Mouse (Mus musculus) splenic B cell, adult 2 months (primary cell): ENCODE results near the gene Sgcb.
A peak's percentile ranks its signal among the peaks of the same experiment; 100 is the strongest.

Experiments
- DNase-seq: peaks from one replicate; pipeline ENCODE4 v3.0.0-alpha.2; 2011; ENCODE audit warnings: low read depth, low spot score
- H3K27me3 ChIP-seq: 2 replicates; pipeline ENCODE4 v1.6.1; 2012; ENCODE audit warnings: mild to moderate bottlenecking, low read length, moderate library complexity, mixed read lengths; ENCODE audit not compliant: control insufficient read depth, poor library complexity, insufficient read depth, severe bottlenecking
- H3K36me3 ChIP-seq: 2 replicates; pipeline ENCODE4 v1.6.1; 2012; ENCODE audit warnings: mild to moderate bottlenecking, low read length, moderate library complexity, mixed read lengths; ENCODE audit not compliant: control insufficient read depth, poor library complexity, insufficient read depth, severe bottlenecking

Sgcb gene

DNA sequence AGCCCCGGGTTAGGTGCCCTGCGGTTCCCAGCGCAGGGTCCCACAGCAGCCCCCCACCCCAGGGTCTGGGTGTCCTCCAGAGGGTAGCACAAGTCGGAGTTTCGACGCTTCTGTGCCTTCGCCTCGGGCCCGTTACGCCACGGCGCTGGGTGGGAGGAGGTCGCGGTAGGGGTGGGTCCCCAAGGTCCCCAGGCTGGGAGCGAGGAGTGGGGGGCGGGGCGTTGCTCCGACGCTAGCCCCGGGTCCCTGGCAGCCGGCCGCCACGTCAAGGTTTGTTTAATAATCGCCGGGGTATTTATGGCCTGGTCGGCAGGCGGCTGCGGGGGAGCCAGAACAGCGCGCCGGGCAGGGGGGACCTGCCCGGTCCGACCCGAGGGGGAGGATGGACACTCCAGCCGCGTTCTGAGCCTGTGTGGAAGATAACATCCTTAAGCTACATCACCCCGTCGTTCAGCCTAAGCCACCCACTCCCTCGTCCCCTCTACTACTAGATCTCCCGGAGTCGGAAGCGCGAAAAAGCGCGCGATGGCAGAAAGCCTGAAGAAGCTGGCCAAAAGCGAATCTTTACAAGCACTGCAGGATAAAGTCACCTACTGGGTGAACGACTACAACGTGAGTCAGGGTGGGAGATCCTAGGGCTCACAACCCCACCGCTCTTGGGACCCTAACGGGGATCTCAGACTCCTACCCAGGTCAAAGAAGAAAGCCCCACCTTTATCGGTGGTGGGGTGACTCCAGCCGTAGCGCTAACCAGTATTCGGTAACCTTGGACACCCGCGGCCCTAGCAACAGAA is 3.7 kb upstream of the Sgcb start, which contains the start of gene Spata18:
Gene Spata18, plus strand, starts transcription at position 319 of the 794 bp plus-strand sequence.
- Histone ChIP-seq H3K36me3 (no peaks in the 10 kb centered on the region), H3K27me3 (peaks cover 3% of the 10 kb centered on the region)
- peak; percentile 27 for DNase-seq

DNA sequence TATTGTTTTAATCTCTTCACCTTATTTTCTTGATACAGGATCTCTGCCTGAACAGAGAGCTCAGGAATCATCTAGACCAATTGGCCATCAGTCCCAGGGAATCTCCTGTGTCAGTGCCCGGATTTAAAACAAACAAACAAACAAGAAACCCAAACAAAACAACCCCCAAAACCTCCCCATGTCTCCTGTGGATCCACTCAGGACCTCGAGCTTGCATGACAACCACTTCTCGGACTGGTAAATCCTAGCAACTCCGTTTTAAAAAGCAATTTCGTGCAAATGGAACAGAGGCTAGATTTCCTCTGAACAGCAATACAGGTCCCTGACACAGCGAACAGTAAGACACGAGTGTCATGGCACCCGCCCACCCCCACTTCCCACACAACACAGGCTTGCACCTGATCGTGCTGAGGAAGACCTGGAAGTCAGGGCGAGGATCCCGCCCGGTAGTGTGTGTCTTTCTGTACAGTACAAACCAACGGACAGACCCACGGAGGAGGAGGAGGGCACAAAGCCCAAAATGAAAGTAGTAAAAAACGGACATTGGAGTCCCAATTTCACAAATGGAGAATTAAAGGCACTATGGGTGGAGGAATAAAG is 2.9 kb upstream of the Sgcb start:
- DNase-seq, result peak; percentile 25
- H3K27me3 ChIP-seq, result peaks cover 3% of the 10 kb centered on the region
- H3K36me3 ChIP-seq, result no peaks in the 10 kb centered on the region

DNA sequence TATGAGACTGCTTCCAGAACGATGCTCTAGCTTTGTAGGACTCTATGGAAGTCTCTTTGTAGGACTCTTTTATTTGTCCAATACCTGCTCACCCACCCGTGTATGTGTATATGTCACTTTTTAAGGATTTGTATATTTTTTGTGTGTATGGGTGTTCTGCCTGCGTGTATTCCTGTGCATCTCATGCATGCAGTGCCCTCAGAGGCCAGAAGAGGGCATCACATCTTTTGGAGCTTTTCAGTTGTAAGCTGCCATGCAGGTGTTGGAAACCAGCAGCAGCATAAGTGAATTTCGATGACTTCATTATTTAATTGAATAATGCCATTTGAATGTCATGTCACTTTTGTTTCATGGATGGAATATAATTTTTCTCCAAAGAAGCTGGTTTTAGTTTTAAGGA is 5.5 kb downstream of the Sgcb start:
- Histone ChIP-seq H3K36me3 (peaks cover 3% of the 10 kb centered on the region; the same call in 1 of the 2 replicates), H3K27me3 (no peaks in the 10 kb centered on the region)
- peak; percentile 60 for DNase-seq

DNA sequence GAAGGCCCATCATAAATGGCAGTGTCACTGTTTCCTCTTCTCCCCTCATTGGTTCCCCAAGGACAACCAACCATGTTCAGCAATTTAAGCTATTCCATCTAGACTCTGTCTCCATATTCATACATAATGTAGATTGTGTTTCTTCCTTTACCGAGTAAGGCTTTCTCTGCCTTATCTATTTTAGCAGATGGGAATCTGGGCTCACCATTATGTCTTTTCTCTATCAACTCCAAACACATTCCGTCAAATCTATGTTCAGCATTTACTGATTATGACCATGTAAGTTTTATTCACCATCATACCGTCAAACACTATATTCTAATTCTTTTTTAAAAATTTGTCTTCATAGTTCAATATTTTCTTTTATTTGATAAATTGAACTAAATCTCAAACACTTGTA is 6.5 kb downstream of the Sgcb start:
- H3K27me3 ChIP-seq, result no peaks in the 10 kb centered on the region
- no peak for DNase-seq
- H3K36me3 ChIP-seq, result peaks cover 5% of the 10 kb centered on the region; the same call in 1 of the 2 replicates

DNA sequence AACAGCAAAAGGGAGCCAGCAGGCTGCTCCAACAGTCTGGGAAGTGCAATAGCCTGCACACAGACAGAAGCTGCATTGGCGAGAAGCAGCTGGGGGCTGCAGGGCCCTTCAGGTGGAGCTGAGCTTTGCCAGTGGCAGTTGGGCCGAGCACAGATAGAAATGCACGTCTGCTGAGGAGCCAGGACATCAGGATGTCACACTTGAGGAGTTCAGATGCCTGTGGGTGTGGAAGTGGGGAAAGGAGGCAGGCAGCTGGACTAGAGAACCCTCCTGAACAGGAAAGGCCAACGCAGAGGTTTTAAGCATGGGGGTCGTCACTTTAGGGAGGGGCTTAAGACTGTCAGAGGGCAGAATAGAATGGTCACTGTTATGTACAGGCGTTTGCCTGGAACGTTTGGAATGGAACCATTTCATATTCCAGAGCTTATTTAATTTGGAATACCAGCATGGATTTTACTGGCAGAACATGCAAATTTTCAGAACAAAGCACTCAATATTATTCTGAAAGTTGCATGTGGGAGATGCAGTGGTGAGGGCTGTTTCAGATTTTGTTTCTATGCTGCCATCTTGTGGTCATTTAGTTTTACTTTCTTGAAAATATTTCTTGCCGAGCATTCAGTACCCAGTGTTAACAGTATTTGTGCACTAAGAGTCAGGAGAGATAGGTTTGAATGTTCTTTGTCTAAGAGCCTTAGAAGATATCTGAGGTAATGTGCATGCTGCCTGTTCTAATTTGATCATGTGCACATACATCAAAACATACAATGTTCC is 10.1 kb downstream of the Sgcb start:
- peak; percentile 53 for DNase-seq
- Histone ChIP-seq H3K27me3 (no peaks in the 10 kb centered on the region), H3K36me3 (peaks cover 6% of the 10 kb centered on the region; the same call in 1 of the 2 replicates)

DNA sequence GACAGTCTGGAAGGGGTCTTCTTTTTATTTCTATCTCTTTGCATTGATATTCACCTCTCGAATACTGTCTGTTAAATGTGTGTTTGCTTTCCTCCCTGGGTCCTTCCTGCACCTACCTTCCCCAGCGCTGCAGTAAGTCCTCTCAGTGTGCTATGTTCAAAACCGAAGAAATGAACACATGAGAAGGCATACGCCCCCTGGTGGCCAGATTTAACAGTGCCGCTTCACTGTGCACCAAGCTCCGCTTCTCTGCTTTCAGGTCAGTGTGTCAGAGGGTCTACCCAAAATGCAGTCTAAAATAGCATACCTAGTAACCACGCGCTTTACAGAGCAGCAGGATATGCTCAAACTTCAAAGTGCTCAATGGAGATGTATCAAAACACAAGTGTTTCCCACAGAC is 14.4 kb downstream of the Sgcb start:
- Histone ChIP-seq H3K27me3 (no peaks in the 10 kb centered on the region), H3K36me3 (0 out of 2 replicates have a peak, but pooled peaks cover 3% of the 10 kb centered on the region)
- peak; percentile 70 for DNase-seq

DNA sequence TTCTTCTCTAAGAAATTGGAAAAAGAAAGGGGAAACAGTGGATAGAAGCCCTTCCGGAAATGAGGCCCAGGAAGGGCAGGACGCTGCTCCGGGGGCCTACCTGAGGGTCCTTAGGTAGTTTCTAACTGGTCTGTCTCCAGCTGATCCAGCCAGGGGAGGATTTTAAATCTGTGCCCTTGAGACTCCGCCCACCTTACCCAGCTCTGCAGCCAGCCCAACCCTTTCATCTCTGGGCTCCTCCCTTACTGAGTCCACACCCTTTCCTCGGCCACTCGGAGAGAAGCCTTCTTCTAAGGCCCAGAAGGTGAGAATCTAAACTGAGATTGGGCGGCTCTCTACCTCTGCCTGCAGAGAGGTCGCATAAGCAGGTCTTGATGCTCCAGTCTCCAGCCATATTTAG is 15.3 kb downstream of the Sgcb start, which contains the start of gene Lrrc66:
Gene Lrrc66, minus strand, starts transcription at position 236 of the 400 bp plus-strand sequence.
- no peaks in the 10 kb centered on the region for H3K27me3 ChIP-seq
- DNase-seq, result no peak
- 0 out of 2 replicates have a peak, but pooled peaks cover 3% of the 10 kb centered on the region for H3K36me3 ChIP-seq

DNA sequence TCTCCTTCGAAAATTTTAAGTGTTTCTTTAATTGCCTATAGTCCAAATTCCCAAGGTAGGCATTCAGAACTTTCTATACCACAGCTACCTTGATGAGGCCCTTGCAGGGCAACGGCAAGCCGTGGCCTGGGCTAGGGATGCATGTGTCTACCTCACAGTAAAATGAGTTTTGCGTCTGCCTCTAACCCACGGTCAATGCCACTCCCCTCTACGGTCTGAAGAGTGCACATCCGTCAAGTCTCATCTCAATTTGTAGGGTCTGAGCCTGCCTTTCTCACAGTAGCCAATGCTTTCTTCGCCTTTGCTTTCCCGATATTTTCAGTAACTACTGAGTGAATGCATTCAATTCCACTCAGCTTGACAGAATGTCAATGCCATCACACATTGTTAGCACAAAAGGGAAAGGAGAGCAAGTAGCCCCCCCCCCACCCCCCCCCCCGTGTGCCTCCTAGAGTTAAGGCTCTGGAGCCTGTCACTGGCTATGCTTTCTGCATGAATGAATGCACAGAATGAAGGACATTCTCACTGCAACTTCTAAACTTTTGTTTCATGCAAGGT is 16.5 kb downstream of the Sgcb start:
- no peak for DNase-seq
- H3K36me3 ChIP-seq, result 0 out of 2 replicates have a peak, but pooled peaks cover 1% of the 10 kb centered on the region

DNA sequence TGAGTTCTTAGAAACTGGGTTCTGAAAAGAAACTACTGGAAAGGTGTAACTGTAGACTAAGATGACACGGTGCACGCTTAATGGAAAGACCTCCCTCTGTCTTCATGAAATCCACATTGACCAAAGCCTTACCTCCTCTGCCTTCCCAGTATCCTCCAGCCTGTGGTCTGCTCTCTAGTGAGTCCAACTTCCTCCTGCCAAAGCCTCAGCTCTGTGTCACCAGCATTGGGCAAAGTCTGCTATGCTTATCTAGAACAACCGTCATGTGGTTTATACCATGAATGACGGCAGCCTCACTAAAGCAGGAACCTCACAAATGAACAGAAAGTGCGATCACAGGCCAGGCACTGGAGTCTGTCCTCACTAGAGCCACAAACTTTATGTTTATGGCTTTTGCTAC is 17.4 kb downstream of the Sgcb start:
- H3K27me3 ChIP-seq, result no peaks in the 10 kb centered on the region
- no peak for DNase-seq
- no peaks in the 10 kb centered on the region for H3K36me3 ChIP-seq

More for the DNA sequence above, 16.5 kb downstream of the Sgcb start:
- H3K27me3 ChIP-seq, result no peaks in the 10 kb centered on the region

DNA sequence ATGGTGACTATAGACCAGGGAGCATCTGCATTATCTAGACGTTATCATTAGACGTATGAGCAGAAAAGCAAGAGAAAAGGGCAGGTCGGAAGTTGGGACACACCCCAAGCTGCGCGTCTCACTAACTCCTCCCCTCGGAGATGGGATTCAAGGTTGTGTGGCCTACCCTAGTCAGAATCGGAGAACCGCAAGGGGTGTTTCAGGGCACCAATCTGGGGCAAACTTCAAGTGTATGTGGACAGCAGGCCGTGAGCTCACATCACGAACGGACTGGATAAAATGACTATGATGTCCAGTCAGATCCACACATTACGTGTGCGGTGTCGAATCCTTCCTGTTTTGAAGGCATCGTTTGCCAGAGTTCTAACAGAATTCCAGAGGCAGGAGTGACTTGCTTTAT is 19.6 kb downstream of the Sgcb start:
- DNase-seq, result no peak
- H3K27me3 ChIP-seq, result no peaks in the 10 kb centered on the region
- no peaks in the 10 kb centered on the region for H3K36me3 ChIP-seq

DNA sequence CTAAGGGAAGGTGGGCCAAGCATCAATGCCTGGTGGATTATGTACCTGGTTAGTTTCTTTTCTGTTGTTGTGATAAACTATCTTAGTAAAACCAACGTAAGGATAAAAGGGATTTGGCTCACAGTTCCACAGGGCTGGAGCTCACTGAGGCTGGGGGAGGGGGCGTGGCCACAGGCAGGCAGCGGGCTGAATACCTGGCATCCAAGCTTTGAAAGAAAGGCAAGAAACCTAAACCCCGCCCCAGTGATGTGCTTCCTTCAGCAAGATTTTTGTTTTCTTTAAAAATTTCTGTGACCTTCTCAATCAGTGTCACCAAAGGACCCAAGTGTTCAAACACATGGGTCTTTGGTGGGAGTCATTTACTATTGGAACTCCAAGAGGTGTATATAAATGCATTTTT is 20.0 kb downstream of the Sgcb start:
- Histone ChIP-seq H3K36me3 (no peaks in the 10 kb centered on the region), H3K27me3 (no peaks in the 10 kb centered on the region)
- DNase-seq, result no peak

DNA sequence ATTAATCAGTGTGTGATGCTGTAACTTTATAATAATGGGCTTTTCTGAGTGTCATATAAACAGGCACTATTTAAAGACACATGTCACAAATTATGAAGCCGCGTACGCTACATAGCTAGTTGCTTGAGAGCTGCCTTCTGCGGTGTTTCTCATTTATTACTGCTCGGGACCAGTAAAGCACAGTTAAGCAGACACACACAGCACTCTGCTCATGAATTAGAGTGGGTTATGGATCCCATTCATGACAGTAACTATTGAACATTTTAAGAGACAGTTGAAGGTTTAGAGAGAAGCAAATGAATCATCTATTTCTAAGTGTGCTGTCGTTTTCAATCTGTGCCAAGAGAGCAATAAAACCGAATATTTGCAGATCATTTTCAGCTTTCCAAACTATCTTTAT is 20.7 kb downstream of the Sgcb start:
- no peak for DNase-seq
- H3K27me3 ChIP-seq, result no peaks in the 10 kb centered on the region
- H3K36me3 ChIP-seq, result no peaks in the 10 kb centered on the region

DNA sequence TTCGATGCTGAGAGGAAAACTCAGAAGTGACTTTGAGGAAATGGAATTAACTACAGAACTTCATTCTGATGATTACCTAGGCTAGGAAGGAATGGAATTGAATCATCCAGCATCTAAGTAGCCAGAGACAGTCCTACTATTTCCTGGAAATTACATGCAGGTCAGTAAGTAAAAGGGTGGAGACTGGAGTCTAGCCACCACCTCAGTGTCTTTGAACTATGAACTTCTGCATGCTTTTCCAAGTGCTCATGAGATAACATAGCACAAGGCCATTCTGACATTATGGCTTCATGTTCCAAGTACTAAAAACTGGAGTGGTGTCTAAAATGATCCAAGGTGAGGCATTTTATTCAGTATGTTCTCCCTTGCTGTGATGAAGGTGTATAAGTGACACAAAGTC is 22.1 kb downstream of the Sgcb start:
- no peak for DNase-seq
- no peaks in the 10 kb centered on the region for H3K27me3 ChIP-seq
- no peaks in the 10 kb centered on the region for H3K36me3 ChIP-seq

DNA sequence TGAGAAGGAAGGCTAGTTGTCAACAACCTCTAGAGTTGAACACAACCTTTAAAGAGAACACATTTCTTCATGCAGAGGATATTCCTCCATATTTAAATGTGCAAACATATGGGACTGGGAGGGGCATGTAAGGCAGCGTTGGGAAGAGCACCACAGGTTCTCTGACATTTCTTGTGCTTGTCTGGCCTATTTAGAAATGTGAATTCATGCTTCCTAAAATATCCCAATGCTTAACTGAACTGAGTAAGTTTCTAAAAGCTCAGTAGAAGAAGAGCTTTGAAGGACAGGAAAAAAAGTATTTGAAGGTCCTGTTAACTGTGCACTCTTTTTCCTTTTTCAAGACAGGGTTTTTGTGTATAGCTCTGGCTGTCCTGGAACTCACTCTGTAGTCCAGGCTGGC is 28.6 kb downstream of the Sgcb start:
- DNase-seq, result no peak
- H3K36me3 ChIP-seq, result no peaks in the 10 kb centered on the region
- no peaks in the 10 kb centered on the region for H3K27me3 ChIP-seq
